Mouse (Mus musculus): ENCODE results near the gene Zfand4.

GRCm38 (mm10) chr6:116361993-116362392, 98.0 kb downstream of the Zfand4 start:
- TF ChIP-seq CTCF (IDR thresholded peaks at IDR 0.05; ENCODE audit: extremely low read depth, insufficient read depth, insufficient read length, insufficient replicate concordance) (no peak), POLR2A (IDR thresholded peaks at IDR 0.05; ENCODE audit: low read depth, low read length) (no peak)
